Mouse (Mus musculus): Measurements from ENCODE around the gene Them7.

Gene Them7

DNA sequence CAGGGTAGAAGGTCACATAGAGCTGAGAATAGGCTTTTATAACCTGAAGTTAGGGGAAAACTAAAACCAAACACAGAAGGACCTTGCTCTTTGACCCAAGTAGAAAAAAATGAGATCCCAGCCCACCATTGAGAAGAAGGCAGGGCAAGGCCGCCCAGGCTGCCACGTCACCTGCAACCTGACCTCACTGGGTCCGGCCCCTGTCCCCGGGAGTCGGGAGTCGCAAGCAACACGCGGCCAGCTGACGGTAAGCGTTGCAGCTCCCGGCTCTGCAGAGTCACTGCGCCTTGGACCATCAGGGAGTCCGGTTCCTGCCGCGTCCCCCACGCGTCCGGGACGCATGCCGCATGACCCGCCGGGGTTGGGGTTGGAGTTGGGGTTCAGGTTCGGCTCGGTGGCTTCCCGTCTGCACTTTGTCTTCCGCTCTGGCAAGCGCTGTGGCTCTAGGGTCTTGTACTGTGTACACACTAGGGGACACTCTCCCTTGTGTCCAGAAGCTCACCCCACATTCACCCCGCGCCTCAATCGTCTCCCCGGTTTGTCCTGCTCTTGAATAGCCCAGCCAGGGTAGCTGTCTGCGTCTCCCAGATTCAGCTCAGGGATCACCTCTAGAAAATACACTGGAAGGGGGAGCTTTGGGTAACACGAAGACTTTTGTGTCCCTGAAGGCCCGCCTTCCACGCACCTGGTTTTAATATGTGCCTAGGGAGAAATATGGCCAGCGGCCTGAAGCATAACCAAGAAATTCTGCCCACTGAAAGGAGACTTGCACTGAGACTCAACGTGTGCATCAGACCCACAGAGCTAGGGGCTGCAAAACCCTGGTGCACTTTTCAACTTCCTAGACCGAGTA lies at the start of gene Them7:
Gene Them7 (plus strand): TSS at position 187 of the 853 bp plus-strand sequence.
- no peak for DNase-seq (ENCODE audit: low read depth, low spot score)

DNA sequence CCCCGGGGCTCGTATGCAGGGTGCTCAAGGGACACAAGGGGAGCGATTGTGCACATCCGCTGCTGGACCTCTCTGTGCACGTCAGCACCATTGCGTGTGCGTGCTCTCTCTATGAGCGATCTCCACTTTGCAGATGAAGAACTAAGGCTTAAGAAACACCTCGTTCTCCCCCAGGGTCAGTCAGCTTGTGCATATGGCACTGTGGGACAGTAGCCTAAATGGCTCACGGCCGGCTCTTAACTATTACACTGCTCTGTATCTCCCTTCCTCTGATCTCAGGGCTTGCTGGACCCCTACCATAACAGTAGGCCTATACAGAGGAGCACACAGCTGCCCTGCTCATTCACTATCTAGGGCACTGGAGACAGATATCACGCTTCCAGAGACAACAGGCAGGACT lies 45.2 kb upstream of the Them7 start:
- no peak for DNase-seq (ENCODE audit: low read depth, low spot score)

DNA sequence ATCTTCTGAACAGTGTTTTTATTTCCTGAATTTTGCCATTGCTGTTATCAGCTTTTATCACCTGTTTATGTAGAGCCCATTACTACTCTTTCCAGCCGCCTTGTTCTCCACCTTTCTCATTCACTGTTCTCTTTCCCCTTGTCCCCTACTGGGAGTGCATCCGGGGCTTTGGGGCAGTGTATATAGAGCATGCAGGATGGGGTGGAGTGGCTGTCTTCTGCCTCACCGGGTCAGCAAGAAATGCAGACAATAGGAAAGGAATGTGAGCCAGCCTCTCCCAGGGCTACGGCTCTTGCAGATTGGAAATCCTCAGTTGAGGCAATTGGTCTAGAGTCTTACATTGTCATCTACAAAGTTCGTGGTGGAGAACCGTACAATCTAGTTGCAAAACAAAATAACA lies 41.6 kb upstream of the Them7 start:
- no peak for DNase-seq (ENCODE audit: low read depth, low spot score)

DNA sequence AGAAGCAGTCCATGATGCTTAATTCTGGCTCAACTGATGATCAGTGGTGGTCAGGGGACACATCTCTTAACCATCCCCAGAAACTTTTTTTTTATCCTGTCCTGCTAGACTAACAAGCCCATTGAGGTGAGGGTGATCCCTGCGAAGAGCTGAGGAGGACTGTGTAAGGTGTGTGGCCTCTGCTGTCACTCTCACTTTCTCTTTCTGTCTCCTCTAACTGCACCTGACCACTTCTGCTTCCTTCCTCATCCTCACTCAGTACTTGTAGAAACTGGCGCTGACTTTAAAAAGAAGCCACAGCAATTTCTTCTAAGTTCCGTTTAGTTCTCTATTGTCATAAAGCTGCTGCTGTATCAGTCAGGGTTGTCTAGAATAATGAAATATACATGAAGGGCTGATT lies 39.0 kb upstream of the Them7 start:
- no peak for DNase-seq (ENCODE audit: low read depth, low spot score)

DNA sequence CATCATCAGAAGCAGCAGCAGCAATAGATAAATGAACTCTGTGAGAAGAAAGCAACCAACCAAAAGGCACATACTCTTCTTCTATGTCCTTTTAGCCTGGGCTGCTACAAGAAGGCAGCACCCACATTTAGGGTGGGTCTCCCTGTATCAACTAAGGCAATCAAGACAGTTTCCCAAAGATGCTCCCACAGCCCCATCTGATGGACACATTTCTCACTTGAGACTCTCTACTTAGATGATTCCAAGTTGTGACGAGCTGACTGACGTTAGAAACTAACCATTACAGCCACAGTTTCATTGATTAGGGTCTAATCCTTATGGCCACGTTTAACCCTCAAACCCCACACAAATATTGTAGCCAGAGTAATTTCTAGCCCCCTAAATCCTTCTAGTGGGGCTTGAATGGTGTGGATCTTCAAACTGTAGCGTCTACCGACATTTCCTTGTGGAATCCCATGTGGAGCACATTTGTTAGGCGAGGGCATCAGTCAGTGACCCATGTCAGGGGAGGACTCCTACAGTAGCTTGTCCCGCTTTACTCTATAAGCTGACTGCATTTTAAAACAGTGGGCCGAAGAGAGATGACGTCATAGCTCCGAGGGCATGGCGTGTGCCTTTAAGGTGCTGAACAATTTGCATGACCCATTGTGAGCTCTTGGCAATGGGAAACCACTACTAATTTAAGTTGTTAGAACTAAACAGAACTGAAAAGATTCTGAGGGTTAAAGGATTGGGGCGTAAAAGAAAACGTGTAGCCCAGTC lies 38.2 kb upstream of the Them7 start:
- DNase-seq (ENCODE audit: low read depth, low spot score), result no peak

DNA sequence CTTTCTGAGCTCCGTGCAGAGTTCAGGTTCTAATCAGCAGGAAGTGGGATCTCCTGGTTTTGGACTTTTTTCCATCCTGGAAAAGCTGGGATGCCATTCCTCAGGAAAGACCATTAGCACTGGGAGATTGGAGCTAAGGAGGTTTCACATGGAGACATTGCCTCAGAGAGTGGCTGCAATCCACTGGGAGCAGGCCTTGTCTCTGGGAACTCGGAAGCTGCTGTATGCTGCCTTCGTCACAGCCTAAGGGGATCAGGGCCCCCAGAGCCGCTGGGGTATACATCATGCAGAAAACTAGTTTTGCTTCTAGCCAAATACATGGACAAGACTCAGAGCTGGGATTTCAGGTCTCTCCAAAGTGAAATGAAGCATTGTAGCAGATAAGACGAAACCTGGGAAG lies 37.5 kb upstream of the Them7 start:
- no peak for DNase-seq (ENCODE audit: low read depth, low spot score)

DNA sequence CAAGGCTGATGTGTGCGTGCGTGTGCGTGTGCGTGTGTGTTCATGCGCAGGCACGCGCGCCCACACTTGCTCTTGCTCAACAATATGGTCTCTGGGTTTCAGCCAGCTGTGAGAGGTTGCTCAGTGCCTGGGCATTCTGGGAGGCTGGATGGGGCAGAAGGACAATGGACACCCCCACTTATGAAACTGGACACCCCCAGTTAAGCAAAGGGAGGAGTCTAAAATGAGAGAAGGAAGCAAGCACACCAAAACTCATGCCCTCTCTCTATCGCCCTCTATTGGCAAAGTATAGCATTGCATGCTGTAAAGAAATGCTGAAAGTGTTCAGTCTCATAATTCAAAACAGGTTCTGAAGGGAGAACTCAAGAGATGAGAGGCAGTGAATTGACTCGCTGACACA lies 35.9 kb upstream of the Them7 start:
- no peak for DNase-seq (ENCODE audit: low read depth, low spot score)

DNA sequence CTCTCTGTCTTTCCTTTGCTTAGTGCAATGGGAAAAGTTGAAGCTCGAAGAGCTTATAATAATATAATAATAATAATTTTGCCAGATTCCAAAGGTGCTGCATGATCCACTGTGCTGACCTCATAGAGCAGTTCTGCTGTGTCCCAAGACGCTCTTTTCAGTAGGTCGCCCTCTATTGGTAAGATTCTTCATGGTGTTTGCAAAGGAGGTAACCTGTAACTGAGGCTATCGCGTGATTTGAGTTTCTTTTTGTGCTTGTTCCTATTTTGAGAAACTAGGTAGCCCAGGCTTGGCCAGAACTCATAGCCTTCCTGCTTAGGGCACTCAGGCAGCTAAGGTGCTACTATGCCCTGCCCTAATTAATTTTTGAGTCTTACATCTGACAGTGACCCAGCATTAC lies 34.8 kb upstream of the Them7 start:
- DNase-seq (ENCODE audit: low read depth, low spot score), result no peak

DNA sequence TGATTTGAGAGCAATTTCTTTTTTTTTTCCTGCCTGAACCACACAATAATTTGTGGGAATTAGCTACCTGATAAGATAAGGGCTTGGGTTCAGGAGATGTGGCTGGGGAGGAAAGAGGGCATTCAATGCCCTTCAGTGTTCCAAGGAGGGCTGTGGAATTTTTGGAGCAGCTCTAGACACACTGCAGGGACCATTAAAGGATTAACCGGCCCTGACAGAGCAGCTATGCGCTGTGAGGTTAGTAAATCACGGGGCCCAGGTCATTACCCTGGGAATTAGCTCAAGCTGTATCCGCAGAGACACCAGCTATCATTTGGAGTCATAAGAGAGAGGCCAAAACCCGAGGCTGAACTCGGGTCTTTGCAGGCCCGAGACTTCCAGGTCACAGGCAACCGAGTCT lies 24.0 kb upstream of the Them7 start:
- no peak for DNase-seq (ENCODE audit: low read depth, low spot score)

DNA sequence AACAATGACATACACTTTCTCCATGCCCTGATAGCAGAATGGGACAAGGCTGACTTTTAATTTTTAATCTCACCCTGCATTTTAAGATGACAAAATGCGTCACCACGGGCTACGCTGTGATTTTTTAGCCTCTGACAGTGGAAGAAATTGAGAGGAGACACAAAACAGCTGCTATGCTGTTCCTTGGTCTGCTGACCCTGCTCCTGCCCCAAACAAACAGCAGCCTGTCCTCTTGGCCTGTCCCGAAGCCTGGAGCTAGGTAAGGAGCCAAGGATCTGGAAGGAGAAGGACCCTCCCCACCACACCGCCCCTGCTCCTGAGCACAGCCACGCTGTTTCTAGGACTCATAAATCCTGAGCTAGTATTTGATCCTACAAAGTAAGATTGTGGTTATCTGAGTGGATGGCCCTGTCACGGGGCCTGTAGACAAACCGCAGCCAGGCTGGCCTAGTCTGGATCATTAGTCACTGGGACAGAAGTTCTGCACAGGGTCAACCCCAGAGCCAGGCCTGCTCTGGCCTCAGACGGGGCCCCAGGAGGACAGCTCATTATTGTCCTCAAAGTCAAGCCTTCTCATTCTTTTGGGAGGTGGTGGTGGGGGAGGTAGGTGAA lies 17.5 kb upstream of the Them7 start:
- DNase-seq (ENCODE audit: low read depth, low spot score), result no peak

DNA sequence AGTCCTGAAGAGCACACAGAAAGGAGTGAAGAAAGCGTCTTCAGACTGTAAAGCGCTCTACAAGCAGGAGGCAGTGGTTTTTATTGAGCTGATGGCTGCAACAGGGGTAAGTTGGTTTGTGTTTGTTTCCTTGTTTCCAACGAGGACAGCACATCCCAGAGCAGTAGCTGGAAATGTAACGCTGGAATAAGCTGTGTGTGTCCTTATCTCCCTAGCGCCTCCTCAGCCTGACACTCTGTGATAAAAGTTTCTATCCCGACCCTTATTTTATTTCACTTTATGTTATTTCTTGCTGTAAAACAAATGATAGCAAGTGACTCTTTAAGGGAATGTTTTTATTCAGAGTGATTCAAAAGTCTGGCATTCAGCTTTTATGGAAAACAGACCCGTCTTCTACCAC lies 11.3 kb upstream of the Them7 start:
- DNase-seq (ENCODE audit: low read depth, low spot score), result no peak

DNA sequence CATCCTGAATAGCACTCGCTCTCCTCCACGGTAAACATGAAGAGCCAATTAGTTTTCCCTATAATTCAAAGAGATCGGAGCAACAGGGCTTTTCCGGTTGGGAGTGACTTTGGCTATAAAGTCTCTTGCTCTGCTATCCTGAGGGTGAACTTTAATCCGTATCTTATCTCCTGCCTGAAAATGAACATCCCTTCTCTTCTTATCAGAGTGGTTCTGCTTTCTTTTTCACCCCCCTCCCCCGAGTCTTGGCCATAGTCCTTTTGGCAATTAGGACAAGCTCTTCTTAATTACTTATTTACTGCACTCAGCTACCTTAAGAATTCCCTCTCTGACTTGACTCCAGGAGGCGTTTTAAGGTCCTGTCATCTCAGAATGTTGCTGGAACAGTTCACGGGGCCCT lies 8.2 kb upstream of the Them7 start:
- no peak for DNase-seq (ENCODE audit: low read depth, low spot score)

DNA sequence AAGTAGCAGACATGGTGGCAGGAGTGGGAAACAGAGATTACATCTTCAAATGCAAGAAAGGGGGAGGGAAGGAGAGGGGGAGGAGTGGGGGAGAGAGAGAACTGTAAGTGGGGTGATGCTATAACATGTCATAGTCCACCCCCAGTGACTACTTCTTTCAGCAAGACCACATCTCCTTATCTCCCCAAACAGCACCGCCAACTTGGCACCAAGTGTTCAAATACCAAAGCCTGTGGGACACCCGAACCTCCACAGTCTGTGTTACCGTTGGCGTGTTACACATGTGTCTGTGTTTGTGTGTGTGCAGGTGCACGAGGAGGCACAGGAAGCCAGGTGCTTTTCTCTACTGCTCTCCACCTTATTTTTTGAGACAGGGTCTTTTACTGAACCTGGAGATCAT lies 4.9 kb upstream of the Them7 start:
- DNase-seq (ENCODE audit: low read depth, low spot score), result no peak

DNA sequence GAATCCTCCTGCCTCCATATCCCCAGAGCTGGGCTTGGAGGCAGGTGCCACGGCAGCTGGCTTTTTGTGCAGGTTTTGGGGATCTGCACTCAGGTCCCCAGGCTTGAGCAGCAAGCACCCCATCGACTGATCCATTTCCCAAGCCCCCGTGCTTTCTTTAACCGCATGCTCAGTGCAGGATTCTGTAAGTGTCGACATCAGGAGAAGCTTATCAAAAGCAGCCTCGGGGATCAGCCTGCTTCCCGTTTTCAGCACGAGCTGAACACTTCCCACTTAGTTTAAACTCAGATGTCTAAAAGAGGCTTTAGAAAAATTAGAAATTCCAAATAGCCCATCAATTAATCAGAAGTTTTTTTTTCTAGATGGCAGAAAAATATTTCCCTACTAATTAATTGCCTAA lies 4.5 kb upstream of the Them7 start:
- DNase-seq (ENCODE audit: low read depth, low spot score), result no peak

DNA sequence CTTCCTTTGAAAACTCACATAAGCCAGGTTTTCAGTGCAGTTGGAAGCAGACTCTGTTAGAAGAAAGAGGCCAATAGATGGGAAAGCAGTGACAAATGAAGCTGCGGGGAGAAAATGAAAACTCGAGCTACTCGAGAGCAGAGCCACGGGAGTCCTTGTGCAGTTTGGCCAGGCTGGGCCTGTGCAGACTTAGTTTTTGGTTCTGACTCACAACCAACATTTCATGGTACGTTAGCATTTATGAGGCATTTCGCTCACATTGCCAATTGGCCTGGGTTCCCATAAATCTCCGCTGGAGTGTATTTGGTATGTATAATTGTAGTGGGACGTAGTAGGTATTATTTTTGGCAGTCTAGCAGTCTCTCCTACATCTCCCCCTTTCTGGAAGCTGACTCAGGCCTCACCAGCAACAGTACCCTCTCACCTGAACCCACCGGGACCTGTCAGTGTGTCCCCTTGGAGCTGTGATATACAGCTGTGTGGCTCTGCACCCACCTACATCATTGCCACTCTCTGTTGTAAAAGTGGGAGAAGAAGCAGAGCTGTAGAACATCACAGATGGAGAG lies 3.3 kb upstream of the Them7 start:
- DNase-seq (ENCODE audit: low read depth, low spot score), result no peak

DNA sequence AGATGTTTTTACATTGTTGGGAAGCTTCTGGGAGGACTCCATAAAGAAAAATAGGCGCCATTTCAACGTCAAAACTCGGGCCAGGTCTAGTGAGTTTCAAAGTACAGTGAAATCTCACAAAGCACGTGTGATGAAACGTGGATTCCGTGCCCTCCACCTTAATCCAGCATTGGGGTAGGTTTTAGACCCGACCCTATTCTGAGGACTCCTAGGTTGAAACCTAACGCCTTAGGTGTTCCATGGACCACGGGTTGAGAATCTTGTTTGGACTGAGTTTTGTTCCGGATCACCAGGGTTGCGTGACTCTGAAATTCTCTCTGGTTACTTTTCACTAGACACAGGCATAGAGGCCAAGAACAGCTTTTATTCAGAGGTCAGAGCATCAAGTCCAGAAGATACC lies 514 bp upstream of the Them7 start:
- no peak for DNase-seq (ENCODE audit: low read depth, low spot score)

DNA sequence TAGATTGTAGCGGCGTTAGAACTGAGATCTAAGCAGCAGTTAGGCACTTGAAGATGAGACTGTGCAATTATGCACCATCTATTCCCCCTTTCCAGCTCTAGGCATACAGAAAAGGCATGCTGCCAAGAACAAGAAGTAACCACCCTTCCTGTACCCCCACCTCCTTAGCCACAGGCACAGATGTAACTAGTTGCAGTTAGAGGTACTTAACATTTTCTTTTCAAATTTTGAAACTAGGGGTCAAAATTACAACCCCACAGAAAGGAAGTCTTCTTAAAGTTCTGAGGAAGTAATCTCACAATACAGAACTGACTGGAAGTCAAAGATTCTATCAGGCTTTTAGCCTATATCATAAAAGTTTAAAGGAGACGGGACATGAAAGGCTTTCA lies 861 bp downstream of the Them7 start:
- no peak for DNase-seq (ENCODE audit: low read depth, low spot score)

DNA sequence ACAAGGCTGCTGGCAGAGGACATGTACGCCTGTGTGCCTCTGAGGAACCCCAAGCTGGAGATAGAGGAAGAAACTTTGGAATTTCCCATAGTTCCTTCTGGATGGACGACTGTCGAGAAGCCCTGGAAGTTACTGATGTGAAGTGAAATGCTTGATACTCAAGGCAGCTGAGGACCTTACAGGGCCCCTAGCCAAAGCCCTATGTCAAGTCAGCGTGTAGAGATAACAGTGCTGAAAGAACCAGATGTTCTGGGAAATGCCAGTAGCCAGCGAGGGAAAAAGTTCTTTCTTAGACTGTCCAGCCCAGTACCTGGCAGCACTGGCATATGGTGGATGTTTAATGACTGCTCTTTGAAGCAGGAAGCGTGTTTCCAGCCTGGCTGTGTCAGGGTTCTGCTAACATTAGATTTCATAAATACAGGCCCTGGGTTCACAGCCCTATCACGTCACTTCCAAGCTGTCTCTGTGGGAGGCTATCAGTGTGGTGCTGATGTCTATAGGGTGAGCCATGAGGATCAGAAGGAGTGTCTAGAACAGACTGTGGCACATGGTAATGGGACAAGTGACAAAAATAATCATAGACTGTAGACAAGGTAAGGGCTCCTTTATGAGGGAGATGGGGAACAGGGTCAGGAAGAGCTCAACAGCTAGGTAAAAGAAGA lies 2.3 kb downstream of the Them7 start:
- DNase-seq (ENCODE audit: low read depth, low spot score), result no peak

DNA sequence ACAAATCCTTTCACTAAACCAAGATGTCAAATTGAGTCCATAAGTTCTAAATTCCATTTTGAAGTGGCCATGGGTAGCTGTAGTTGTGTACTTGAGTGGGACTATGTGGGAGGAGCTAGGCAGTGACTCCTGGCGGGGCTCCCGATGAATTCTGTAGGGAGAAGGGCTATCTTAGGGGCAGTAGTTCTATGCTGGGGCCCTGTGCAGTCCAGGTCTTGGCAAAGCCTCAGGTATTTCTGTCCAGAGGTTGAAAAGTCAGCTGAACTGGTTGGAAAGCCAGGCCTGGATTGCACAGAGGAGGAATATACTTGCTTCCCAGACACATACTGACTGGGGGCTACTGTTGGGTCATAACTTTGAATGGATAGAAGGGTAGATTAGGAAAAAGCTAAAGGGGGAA lies 4.3 kb downstream of the Them7 start:
- no peak for DNase-seq (ENCODE audit: low read depth, low spot score)

DNA sequence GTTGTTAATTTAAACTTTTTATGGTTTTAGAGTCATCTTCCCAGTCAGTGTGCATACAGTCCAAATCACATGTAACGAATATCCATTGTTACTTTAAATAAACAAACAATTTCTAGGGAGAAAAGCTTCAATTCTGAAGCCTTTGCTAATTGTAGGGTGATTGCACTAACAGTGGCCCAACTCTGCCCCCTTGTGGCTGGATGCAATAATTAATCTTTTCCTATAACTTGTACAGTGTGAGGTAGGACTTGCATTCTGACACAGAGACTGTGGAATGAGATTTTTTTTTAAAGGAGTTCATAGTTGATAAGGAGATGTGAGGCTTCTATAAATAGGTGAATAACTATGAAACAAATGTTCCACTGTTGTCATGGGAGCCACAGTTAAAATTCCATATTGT lies 6.2 kb downstream of the Them7 start:
- DNase-seq (ENCODE audit: low read depth, low spot score), result peak; percentile 27

DNA sequence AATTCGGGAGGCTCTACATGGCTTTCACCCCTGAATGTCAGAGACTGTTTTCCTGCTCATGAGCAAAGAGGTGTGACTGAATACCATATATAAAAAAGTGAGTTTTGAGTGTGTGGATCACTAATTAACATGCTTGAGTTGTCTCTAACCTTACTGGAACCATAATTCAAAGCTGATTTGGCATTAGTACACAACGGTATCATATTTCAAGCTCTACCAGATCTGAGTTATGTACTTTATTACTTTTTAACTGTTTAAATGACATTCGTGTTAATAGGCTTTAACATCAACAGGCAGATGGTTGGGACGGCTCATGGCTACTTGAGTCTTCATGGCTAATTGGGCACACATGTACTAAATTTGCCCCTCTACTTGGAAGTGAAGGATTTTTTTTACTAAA lies 8.3 kb downstream of the Them7 start:
- no peak for DNase-seq (ENCODE audit: low read depth, low spot score)

DNA sequence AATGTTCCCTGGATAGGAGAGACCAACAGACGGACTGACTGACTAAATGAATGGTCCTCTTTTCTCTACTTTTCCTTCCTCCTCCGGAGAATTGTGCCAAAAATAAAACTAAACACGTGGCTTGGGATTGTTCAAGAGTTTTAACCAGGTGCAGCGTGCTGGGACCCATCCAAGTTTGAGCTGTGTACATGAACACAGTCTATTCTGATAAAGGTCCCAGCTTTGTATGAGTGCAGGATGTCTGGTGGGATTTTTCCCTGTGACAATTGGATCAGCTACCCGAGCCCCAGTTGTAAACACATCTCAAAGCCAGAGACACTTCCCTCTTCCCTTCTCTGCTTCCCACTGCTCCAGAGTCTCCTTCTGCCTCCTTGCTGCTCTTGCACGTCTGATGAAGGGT lies 10.2 kb downstream of the Them7 start:
- no peak for DNase-seq (ENCODE audit: low read depth, low spot score)
